Mouse (Mus musculus) stomach, embryonic 14.5 days (tissue): ENCODE measurements at regions not wholly inside any gene's neighbourhood (a gene's known extent, or its start where the extent isn't known, plus 50 kb on each side); places are given as distances from the start of the nearest gene placed in this dataset.

Source experiments
- ATAC-seq: fragments of 200-750 bp; cut with Nextera tagmentation; 2 replicates; pipeline ENCODE4 v1.8.0; 2017; ENCODE audit warnings: low read depth, moderate TSS enrichment; ENCODE audit not compliant: insufficient number of reproducible peaks, insufficient read depth, low FRiP score
- H3K27ac ChIP-seq: fragments of 300-500 bp; sonication (generic); 2 replicates; pipeline ENCODE4 v1.5.1; 2014; ENCODE audit warnings: mild to moderate bottlenecking, low read length, moderate library complexity, mixed read lengths
- H3K27me3 ChIP-seq: fragments of 300-500 bp; sonication (generic); 2 replicates; pipeline ENCODE4 v1.6.1; 2014; ENCODE audit warnings: low read length, control low read depth, mixed read lengths; ENCODE audit not compliant: control insufficient read depth, insufficient read depth
- H3K36me3 ChIP-seq: fragments of 300-500 bp; sonication (generic); 2 replicates; pipeline ENCODE4 v1.6.1; 2014; ENCODE audit warnings: mild to moderate bottlenecking, control low read depth, low read length, moderate library complexity, mixed read lengths; ENCODE audit not compliant: control insufficient read depth, insufficient read depth
- H3K4me1 ChIP-seq: fragments of 300-500 bp; sonication (generic); 2 replicates; pipeline ENCODE4 v1.6.1; 2014; ENCODE audit warnings: low read length, control low read depth, mixed read lengths; ENCODE audit not compliant: control insufficient read depth, insufficient read depth
- H3K4me2 ChIP-seq: fragments of 300-500 bp; sonication (generic); replicated peaks from 2 replicates; pipeline ENCODE4 v1.6.1; 2014; ENCODE audit warnings: low read depth, low read length, control low read depth
- H3K4me3 ChIP-seq: fragments of 300-500 bp; sonication (generic); 2 replicates; pipeline ENCODE4 v1.5.1; 2014; ENCODE audit warnings: low read depth, low read length, control low read depth
- H3K9ac ChIP-seq: fragments of 300-500 bp; sonication (generic); replicated peaks from 2 replicates; pipeline ENCODE4 v1.6.1; 2014; ENCODE audit warnings: low read depth, mild to moderate bottlenecking, control low read depth, low read length, moderate library complexity, mixed read lengths
- H3K9me3 ChIP-seq: fragments of 300-500 bp; sonication (generic); 2 replicates; pipeline ENCODE4 v1.6.1; 2016; ENCODE audit warnings: low read depth, low read length, control low read depth; ENCODE audit not compliant: control insufficient read depth
- WGBS: fragments of 180-500 bp; shearing (Covaris S2); extraction: QIAGEN DNeasy Blood & Tissue Kit; methylation state at CpG from one replicate; pipeline ENCODE4 v1.1.7; 2014; 5-methylcytosine and 5-hydroxymethylcytosine counted together

DNA sequence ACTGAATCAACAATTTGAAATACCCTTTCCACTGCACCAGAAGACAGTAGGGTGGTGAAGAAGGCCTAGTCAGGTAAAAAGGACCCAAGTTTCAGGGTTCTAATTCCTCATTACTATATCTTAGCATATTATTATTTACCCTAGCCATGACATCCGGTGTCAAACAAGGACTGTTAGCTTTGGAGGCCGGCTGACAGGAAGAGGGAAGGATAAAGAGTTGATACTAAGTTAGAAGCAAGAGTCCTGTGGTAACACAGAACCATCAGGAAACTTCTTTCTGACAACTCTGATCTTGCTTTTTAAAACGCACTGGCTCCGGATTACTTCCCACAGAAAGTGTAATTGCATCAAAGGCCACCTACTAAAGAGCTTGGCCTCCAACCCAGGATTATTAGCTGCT is 230.6 kb upstream of the Adgrl2 start:
- ATAC-seq: no peak
- Histone ChIP-seq H3K36me3 (no peaks in the 10 kb centered on the region), H3K4me3 (no peak overlapping the region), H3K9me3 (no peaks in the 10 kb centered on the region), H3K4me1 (0 out of 2 replicates have a peak, but pooled peaks cover 3% of the 10 kb centered on the region), H3K27ac (no peak overlapping the region), H3K4me2 (no peak overlapping the region), H3K27me3 (no peaks in the 10 kb centered on the region), H3K9ac (no peak overlapping the region)
- 67% methylated on average over 4 of the region's 4 CpGs for WGBS

DNA sequence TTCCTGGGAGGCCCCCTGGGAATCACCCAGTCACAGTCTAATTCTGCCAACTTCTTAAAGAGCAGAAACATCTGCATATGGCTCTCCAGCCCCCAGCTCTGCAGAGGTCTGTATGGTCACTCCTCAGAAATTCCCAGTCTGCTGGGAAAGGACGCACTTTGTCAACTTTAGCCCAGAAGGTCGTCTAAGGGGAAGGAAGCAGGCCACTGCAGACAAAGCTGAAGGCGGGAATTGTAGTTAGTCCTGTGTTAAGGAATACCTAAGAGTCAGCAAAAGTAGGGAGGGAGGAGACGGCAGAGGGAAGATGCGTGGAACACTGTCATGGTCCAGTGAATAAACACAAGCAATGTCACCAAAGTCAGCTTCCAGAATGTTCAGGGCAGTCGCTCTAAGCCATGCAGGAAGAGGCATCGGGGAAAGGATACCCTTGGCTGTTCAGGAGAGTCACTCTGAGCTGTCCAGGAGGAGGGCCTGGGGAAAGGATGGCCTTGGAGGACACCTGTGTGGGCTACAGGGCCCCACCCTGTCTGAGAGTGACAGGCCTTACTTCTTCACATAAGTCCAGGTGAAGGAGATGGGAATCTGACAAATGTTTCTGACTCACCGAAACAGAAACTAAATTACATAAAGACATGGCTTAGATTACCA is 230.1 kb upstream of the Adgrl2 start:
- Histone ChIP-seq H3K4me1 (0 out of 2 replicates have a peak, but pooled peaks cover 3% of the 10 kb centered on the region), H3K4me2 (no peak overlapping the region), H3K9me3 (no peaks in the 10 kb centered on the region), H3K4me3 (no peak overlapping the region), H3K36me3 (no peaks in the 10 kb centered on the region), H3K9ac (no peak overlapping the region), H3K27me3 (no peaks in the 10 kb centered on the region), H3K27ac (no peak overlapping the region)
- WGBS: 64% methylated on average over 8 of the region's 8 CpGs
- ATAC-seq: no peak

DNA sequence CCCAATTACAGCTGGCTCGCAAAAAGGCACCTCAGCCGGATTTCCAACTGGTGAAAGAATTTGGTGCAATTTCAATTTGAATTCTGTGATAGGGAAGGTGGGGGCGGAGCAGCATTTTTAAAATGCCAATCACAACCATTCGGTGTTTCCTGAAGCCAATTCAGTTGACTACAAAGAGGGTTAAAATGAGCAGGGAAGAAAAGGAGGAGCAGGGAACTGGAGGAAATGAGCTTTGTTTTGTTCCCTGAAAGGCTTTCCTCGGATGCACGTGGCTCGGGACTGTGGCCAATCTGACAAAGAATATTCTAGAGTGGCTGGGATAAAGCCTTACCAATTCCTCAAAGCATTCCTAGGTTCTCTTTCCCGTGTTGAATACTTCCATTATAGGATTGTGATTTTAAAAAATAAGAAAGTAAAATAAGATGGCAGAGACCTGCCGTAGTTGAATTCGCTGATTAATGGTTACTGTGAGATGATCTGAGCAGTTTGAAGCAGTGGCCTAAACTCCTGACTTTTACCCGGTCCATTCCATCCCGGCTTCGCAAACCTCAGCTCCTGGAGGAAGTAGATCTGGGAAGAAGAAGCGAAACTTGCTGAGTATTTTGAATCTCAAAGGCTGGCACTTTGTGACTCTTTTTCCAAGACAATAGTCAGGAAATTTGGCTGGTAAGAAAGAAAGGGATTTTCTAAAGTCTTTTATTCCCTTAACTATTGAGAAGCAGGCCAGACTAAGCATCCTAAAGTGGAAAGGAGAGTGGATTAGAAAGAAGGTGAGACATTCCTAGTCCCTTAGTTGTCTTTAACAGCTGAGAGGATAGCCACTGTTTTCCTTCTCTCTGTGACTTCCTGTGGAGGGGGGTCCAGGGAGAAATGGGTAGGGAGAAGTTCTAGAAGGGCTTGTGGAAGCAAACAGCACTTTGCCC is 229.3 kb upstream of the Adgrl2 start:
- no peak overlapping the region for H3K27ac ChIP-seq
- H3K4me2 ChIP-seq: no peak overlapping the region
- no peak overlapping the region for H3K4me3 ChIP-seq
- H3K36me3 ChIP-seq: no peaks in the 10 kb centered on the region
- no peaks in the 10 kb centered on the region for H3K9me3 ChIP-seq
- H3K4me1 ChIP-seq: 0 out of 2 replicates have a peak, but pooled peaks cover 5% of the 10 kb centered on the region
- WGBS: 61% methylated on average over 14 of the region's 14 CpGs
- H3K27me3 ChIP-seq: no peaks in the 10 kb centered on the region
- ATAC-seq: no peak
- H3K9ac ChIP-seq: no peak overlapping the region

DNA sequence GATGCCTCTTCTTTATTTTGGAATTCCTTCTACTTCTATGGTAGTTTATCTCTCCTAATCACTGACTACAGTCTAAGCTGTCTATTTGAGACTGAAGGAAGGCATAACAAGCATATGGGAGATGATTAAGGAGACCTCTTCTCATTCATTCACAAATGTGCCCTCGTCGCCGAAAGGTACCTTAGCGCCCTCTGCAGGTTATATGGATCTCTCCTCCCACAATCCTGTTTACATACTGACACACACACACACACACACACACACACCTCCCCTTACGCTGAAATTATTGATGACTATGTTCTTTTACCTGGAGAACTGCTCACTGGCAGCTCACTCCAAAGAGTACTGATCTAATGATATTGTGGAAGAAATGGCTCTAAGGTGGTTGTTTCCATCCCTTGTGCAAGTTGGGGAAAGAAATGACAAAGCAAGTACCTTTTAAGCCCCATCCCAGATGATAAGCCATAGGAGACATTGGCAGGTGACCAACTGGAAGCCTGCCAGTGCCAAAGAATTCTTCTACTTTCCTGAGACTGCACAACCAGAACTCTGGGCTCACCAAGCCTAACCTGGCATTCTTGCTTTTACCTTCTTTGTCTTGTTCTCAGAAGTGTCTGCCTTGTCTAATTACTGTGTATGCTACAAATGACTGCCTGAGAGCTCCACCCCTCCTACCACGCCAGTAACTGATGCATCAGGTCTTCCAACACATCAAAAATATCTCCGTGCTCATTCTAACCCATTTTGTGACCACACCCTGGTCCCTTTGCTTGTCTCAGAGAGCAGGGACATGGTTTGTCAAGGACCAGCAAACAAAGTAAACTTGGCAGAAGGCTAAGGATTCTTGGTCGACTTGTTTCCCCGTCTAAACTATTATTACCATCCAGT is 227.8 kb upstream of the Adgrl2 start:
- Histone ChIP-seq H3K4me2 (no peak overlapping the region), H3K27ac (no peak overlapping the region), H3K9me3 (no peaks in the 10 kb centered on the region), H3K4me3 (no peak overlapping the region), H3K27me3 (no peaks in the 10 kb centered on the region), H3K4me1 (0 out of 2 replicates have a peak, but pooled peaks cover 2% of the 10 kb centered on the region), H3K36me3 (no peaks in the 10 kb centered on the region), H3K9ac (no peak overlapping the region)
- 85% methylated on average over 9 of the region's 9 CpGs for WGBS
- ATAC-seq: no peak

DNA sequence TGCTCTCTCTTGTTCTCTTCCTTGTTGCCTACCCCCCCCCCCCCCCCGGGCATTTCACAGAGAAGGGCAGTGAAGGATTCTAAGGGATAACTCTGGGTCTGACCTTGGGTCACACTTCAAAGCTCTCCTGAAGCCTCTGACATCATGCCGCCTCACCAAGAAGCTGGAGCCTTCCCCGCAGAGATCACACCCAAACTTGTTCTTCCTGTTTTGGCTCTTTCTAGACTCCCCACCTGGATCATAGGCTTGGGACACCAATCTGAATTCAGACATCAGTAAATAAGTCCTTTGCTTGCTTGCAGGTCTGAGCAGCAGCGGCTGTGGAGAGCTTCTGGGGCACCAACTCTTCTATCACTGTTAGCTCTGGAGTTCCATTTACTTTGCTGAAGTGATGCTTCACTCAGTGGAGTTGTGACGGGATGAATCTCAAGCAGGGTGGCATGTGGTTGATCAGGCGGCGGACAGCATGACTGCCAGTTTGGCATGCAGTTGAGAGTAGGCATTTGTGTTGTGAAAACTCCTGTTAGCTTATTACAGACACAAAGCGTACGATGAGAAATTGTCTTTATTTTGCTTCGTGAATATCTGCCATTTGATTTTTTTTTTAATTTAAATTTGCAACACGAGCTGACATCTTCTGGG is 226.5 kb upstream of the Adgrl2 start:
- ATAC-seq: peak; percentile 88
- 0 out of 2 replicates have a peak, but pooled peaks cover 2% of the 10 kb centered on the region for H3K4me1 ChIP-seq

DNA sequence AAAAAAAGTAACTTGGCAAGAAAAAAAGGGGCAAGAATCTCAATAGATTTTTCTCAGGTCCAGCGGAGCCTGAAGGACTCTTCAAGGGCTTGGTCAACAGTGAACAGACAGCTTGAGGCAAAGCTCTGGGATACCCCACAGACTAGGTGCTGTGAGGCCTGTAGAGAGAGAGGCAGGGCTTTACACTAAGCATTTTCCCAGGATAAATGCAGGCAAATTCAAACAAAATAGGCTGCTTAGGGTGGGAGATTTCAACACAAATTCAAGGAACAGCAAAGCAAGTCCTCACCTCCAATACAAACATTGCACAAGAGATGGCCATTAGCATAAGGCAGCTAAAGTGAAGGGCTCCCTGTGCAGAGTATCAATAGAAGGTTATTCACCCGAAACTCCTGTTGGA is 225.3 kb upstream of the Adgrl2 start:
- Histone ChIP-seq H3K27ac (no peak overlapping the region), H3K27me3 (no peaks in the 10 kb centered on the region), H3K9me3 (no peaks in the 10 kb centered on the region), H3K36me3 (no peaks in the 10 kb centered on the region), H3K4me3 (no peak overlapping the region), H3K4me1 (0 out of 2 replicates have a peak, but pooled peaks cover 2% of the 10 kb centered on the region), H3K9ac (no peak overlapping the region), H3K4me2 (no peak overlapping the region)
- 73% methylated on average over 2 of the region's 2 CpGs for WGBS
- no peak for ATAC-seq

More for the DNA sequence above, 226.5 kb upstream of the Adgrl2 start:
- no peak overlapping the region for H3K4me3 ChIP-seq
- H3K4me2 ChIP-seq: no peak overlapping the region
- no peaks in the 10 kb centered on the region for H3K27me3 ChIP-seq
- WGBS: 70% methylated on average over 10 of the region's 11 CpGs
- peak overlapping the region; percentile 2; the same call in 1 of the 2 replicates for H3K27ac ChIP-seq
- no peaks in the 10 kb centered on the region for H3K9me3 ChIP-seq
- no peak overlapping the region for H3K9ac ChIP-seq
- no peaks in the 10 kb centered on the region for H3K36me3 ChIP-seq

DNA sequence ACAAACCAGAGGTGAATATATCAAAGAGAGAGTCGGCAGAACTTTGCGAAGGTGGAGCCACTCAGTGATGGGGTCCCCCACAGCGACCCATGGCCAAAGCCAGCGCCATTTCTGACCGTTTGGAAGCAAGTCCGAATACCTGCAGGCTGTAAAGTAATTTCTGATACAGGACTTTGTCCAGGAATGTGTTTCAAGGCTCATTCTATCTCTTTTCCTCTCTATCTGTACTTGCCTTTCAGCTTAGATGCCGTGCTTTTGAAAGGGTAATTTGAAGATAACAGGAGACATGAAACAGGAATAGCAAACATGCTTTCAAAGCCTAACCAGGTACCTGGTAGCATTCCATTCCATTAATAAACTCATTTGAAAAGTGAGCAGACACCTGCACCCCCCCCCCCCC is 221.6 kb upstream of the Adgrl2 start:
- Histone ChIP-seq H3K9ac (no peak overlapping the region), H3K4me3 (no peak overlapping the region), H3K36me3 (no peaks in the 10 kb centered on the region), H3K4me1 (0 out of 2 replicates have a peak, but pooled peaks cover 2% of the 10 kb centered on the region), H3K4me2 (no peak overlapping the region), H3K27me3 (no peaks in the 10 kb centered on the region), H3K27ac (no peak overlapping the region), H3K9me3 (no peaks in the 10 kb centered on the region)
- no peak for ATAC-seq
- WGBS: 84% methylated on average over 7 of the region's 7 CpGs
